Mouse (Mus musculus) myocyte (in vitro differentiated cells): ENCODE measurements around the gene Ccdc182. TPM values are rescaled to one million over a fixed set of nuclear protein-coding genes. Genes with fewer than 3 reads are reported as not detected.

Experiments used
- H3K27me3 ChIP-seq: one replicate; pipeline ENCODE4 v1.6.1; 2011; ENCODE audit not compliant: control insufficient read depth, insufficient read depth, insufficient read length
- H3K36me3 ChIP-seq: one replicate; pipeline ENCODE4 v1.6.1; 2011; ENCODE audit not compliant: control insufficient read depth, insufficient read depth
- H3K4me2 ChIP-seq: one replicate; pipeline ENCODE4 v1.6.1; 2011; ENCODE audit warnings: low read depth, control low read depth
- H3K4me3 ChIP-seq: one replicate; pipeline ENCODE4 v1.5.1; 2011; ENCODE audit warnings: mild to moderate bottlenecking, control low read depth, moderate library complexity
- H3K79me2 ChIP-seq: one replicate; pipeline ENCODE4 v1.6.1; 2011; ENCODE audit not compliant: control insufficient read depth, insufficient read depth
- H3ac ChIP-seq: one replicate; pipeline ENCODE4 v1.6.1; 2011; ENCODE audit not compliant: control insufficient read depth, insufficient read length
- CEBPB ChIP-seq: IDR thresholded peaks from 2 replicates; pipeline ENCODE4 v1.6.1; 2011; ENCODE audit warnings: mild to moderate bottlenecking, moderate library complexity; ENCODE audit not compliant: poor library complexity, insufficient read depth, severe bottlenecking
- E2F4 ChIP-seq: IDR thresholded peaks from one replicate; pipeline ENCODE4 v1.6.1; 2011; ENCODE audit warnings: mild to moderate bottlenecking, control low read depth, moderate library complexity; ENCODE audit not compliant: insufficient read depth
- MAX ChIP-seq: IDR thresholded peaks from one replicate; pipeline ENCODE4 v1.6.1; 2011; ENCODE audit warnings: low read depth, mild to moderate bottlenecking, control low read depth
- MYOD1 ChIP-seq, 3 experiments: IDR thresholded peaks; one replicate each; pipeline ENCODE4 v1.6.1; 2011; ENCODE audit warnings: control low read depth in 2 of 3, low read depth in 2 of 3, mild to moderate bottlenecking in 2 of 3, moderate library complexity in 1 of 3; ENCODE audit not compliant: insufficient read length in 2 of 3, control insufficient read depth in 1 of 3
- MYOG ChIP-seq, 3 experiments: IDR thresholded peaks; one replicate each; pipeline ENCODE4 v1.6.1; 2011; ENCODE audit warnings: control low read depth in 2 of 3, low read depth in 2 of 3, mild to moderate bottlenecking in 2 of 3; ENCODE audit not compliant: insufficient read length in 2 of 3, control insufficient read depth in 1 of 3, insufficient read depth in 1 of 3
- POLR2A ChIP-seq: IDR thresholded peaks from one replicate; pipeline ENCODE4 v1.6.1; 2011; ENCODE audit warnings: low read depth, mild to moderate bottlenecking, control low read depth, moderate library complexity; ENCODE audit not compliant: insufficient read length
- POLR2AphosphoS2 ChIP-seq: IDR thresholded peaks from one replicate; pipeline ENCODE4 v1.6.1; 2011; ENCODE audit warnings: low read depth, control low read depth; ENCODE audit not compliant: insufficient read length
- REST ChIP-seq: IDR thresholded peaks from one replicate; pipeline ENCODE4 v1.6.1; 2011; ENCODE audit warnings: mild to moderate bottlenecking, control low read depth, moderate library complexity; ENCODE audit not compliant: insufficient read depth, insufficient read length
- SRF ChIP-seq: IDR thresholded peaks from one replicate; pipeline ENCODE4 v1.6.1; 2011; ENCODE audit warnings: low read depth; ENCODE audit not compliant: control insufficient read depth, insufficient read length
- TCF12 ChIP-seq: IDR thresholded peaks from one replicate; pipeline ENCODE4 v1.6.1; 2011; ENCODE audit warnings: mild to moderate bottlenecking, control low read depth; ENCODE audit not compliant: poor library complexity, insufficient read depth, severe bottlenecking
- TCF3 ChIP-seq: IDR thresholded peaks from one replicate; pipeline ENCODE4 v1.6.1; 2011; ENCODE audit warnings: low read depth, control low read depth; ENCODE audit not compliant: insufficient read length
- USF1 ChIP-seq: IDR thresholded peaks from one replicate; pipeline ENCODE4 v1.6.1; 2011; ENCODE audit warnings: low read depth, mild to moderate bottlenecking, control low read depth, moderate library complexity
- polyA plus RNA-seq: library from polyadenylated mRNA; unstranded; fragments of >200 nt; fragmentation: generic; extraction: Trizol; gene quantifications from one replicate; pipeline ENCODE4 v1.2.1, GENCODE M21; 2012; ENCODE audit warnings: missing spikeins

Gene Ccdc182
- polyA plus RNA-seq, 1 experiment, result not detected

GRCm38 (mm10) chr11:88330799-88331198, 36.9 kb downstream of the Ccdc182 start:
- no peaks in the 10 kb centered on the region for H3K79me2 ChIP-seq
- no peak overlapping the region for H3K4me3 ChIP-seq
- H3ac ChIP-seq, result no peak overlapping the region
- H3K36me3 ChIP-seq, result no peaks in the 10 kb centered on the region
- H3K27me3 ChIP-seq, result no peaks in the 10 kb centered on the region
- TF ChIP-seq MYOG (IDR thresholded peaks at IDR 0.05; ENCODE audit: control insufficient read depth in 1 of 3, insufficient read depth in 1 of 3, insufficient read length in 2 of 3, low read depth in 2 of 3), result peak in 2 of 3 experiments; percentile 22 to 48
- TF ChIP-seq CEBPB, result no peak
- no peak for TF ChIP-seq TCF3
- no peak for TF ChIP-seq POLR2A
- no peak for TF ChIP-seq E2F4
- no peak for TF ChIP-seq TCF12
- no peak for TF ChIP-seq POLR2AphosphoS2
- TF ChIP-seq REST, result no peak
- TF ChIP-seq USF1, result no peak
- peak in 2 of 3 experiments; percentile 18 to 51 for TF ChIP-seq MYOD1 (IDR thresholded peaks at IDR 0.05; ENCODE audit: control insufficient read depth in 1 of 3, insufficient read length in 2 of 3, low read depth in 2 of 3)
- no peak for TF ChIP-seq MAX
- peak overlapping the region; percentile 6 for H3K4me2 ChIP-seq

- no peak overlapping the region for H3ac ChIP-seq
- H3K79me2 ChIP-seq, result no peaks in the 10 kb centered on the region
- no peak overlapping the region for H3K4me2 ChIP-seq
- no peak overlapping the region for H3K4me3 ChIP-seq
- H3K36me3 ChIP-seq, result no peaks in the 10 kb centered on the region
- TF ChIP-seq POLR2AphosphoS2, result no peak
- TF ChIP-seq MYOG (IDR thresholded peaks at IDR 0.05; ENCODE audit: control insufficient read depth in 1 of 3, insufficient read depth in 1 of 3, insufficient read length in 2 of 3, low read depth in 2 of 3), result no peak
- TF ChIP-seq SRF, result no peak
- TF ChIP-seq TCF3, result no peak
- no peak for TF ChIP-seq TCF12
- no peak for TF ChIP-seq POLR2A
- no peak for TF ChIP-seq MAX
- TF ChIP-seq REST, result no peak
- TF ChIP-seq CEBPB, result no peak
- no peak for TF ChIP-seq USF1
- no peak for TF ChIP-seq E2F4
- TF ChIP-seq MYOD1 (IDR thresholded peaks at IDR 0.05; ENCODE audit: control insufficient read depth in 1 of 3, insufficient read length in 2 of 3, low read depth in 2 of 3), result no peak
- H3K27me3 ChIP-seq, result no peaks in the 10 kb centered on the region
Measured at GRCm38 (mm10) chr11:88331722-88332121, 37.9 kb downstream of the Ccdc182 start.

- Histone ChIP-seq H3K79me2 (no peaks in the 10 kb centered on the region), H3K4me2 (no peak overlapping the region), H3K36me3 (no peaks in the 10 kb centered on the region), H3ac (no peak overlapping the region), H3K27me3 (no peaks in the 10 kb centered on the region), H3K4me3 (no peak overlapping the region)
- TF ChIP-seq TCF3, result no peak
Measured at GRCm38 (mm10) chr11:88332309-88332934, 38.6 kb downstream of the Ccdc182 start.

GRCm38 (mm10) chr11:88334893-88335292, 41.0 kb downstream of the Ccdc182 start:
- no peak overlapping the region for H3K4me3 ChIP-seq
- no peaks in the 10 kb centered on the region for H3K27me3 ChIP-seq
- no peak for TF ChIP-seq TCF3
- no peak for TF ChIP-seq CEBPB
- TF ChIP-seq POLR2A, result no peak
- no peak for TF ChIP-seq POLR2AphosphoS2
- TF ChIP-seq E2F4, result no peak
- no peak for TF ChIP-seq TCF12
- H3ac ChIP-seq, result no peak overlapping the region
- no peaks in the 10 kb centered on the region for H3K36me3 ChIP-seq
- no peaks in the 10 kb centered on the region for H3K79me2 ChIP-seq
- H3K4me2 ChIP-seq, result no peak overlapping the region

GRCm38 (mm10) chr11:88337926-88338325, 44.1 kb downstream of the Ccdc182 start:
- peaks cover 6% of the 10 kb centered on the region for H3K36me3 ChIP-seq
- no peaks in the 10 kb centered on the region for H3K27me3 ChIP-seq
- no peak for TF ChIP-seq SRF
- no peak for TF ChIP-seq REST
- no peak overlapping the region for H3ac ChIP-seq
- H3K4me2 ChIP-seq, result no peak overlapping the region
- no peak overlapping the region for H3K4me3 ChIP-seq
- H3K79me2 ChIP-seq, result no peaks in the 10 kb centered on the region

Other genes starting within 250 kb of the Ccdc182 start
- 69.9 TPM for gene Srsf1, start 246.7 kb upstream of the Ccdc182 start, polyA plus RNA-seq
- 17.7 TPM for gene Vezf1, start 225.8 kb upstream of the Ccdc182 start, polyA plus RNA-seq
- gene Cuedc1, start 196.0 kb upstream of the Ccdc182 start, polyA plus RNA-seq, result 40.8 TPM
- gene Mrps23, start 89.7 kb upstream of the Ccdc182 start, polyA plus RNA-seq, result 319 TPM